Mouse (Mus musculus) MEL (cell line): ENCODE measurements at regions not wholly inside any gene's neighbourhood (a gene's known extent, or its start where the extent isn't known, plus 50 kb on each side); places are given as distances from the start of the nearest gene placed in this dataset.

Experiments used
- BHLHE40 ChIP-seq: IDR thresholded peaks from 2 replicates; pipeline ENCODE4 v1.6.1; 2012; ENCODE audit warnings: low read depth, mild to moderate bottlenecking, inconsistent platforms, low read length, improper control_type of control experiment, borderline replicate concordance
- CTCF ChIP-seq, 3 experiments: IDR thresholded peaks in 2 of 3; conservative IDR thresholded peaks in 1 of 3; 2 replicates each; pipeline ENCODE4 v1.5.1; 2011 to 2012; ENCODE audit warnings: low read length in 3 of 3, low read depth in 2 of 3, mild to moderate bottlenecking in 2 of 3, improper control_type of control experiment in 1 of 3, inconsistent platforms in 1 of 3, mixed read lengths in 1 of 3, moderate library complexity in 1 of 3; ENCODE audit not compliant: control insufficient read depth in 1 of 3, insufficient read depth in 1 of 3, poor library complexity in 1 of 3, severe bottlenecking in 1 of 3
- ELF1 ChIP-seq: IDR thresholded peaks from 2 replicates; pipeline ENCODE4 v1.6.1; 2014; ENCODE audit warnings: low read depth, mild to moderate bottlenecking, inconsistent platforms, low read length, improper control_type of control experiment, moderate library complexity
- EP300 ChIP-seq, 2 experiments: IDR thresholded peaks; 2 replicates each; pipeline ENCODE4 v1.6.1; 2011; ENCODE audit warnings: improper control_type of control experiment in 2 of 2, low read length in 2 of 2, low read depth in 1 of 2, mild to moderate bottlenecking in 1 of 2
- KAT2A ChIP-seq: conservative IDR thresholded peaks from 2 replicates; pipeline ENCODE4 v1.6.1; 2012; ENCODE audit warnings: low read depth, low read length, improper control_type of control experiment, inconsistent platforms
- MAFK ChIP-seq: IDR thresholded peaks from 2 replicates; pipeline ENCODE4 v1.6.1; 2011; ENCODE audit warnings: low read depth, mild to moderate bottlenecking, low read length, improper control_type of control experiment, borderline replicate concordance
- MAZ ChIP-seq: IDR thresholded peaks from 2 replicates; pipeline ENCODE4 v1.6.1; 2012; ENCODE audit warnings: low read depth, mild to moderate bottlenecking, inconsistent platforms, low read length, improper control_type of control experiment
- MYC ChIP-seq: IDR thresholded peaks from 2 replicates; pipeline ENCODE4 v1.6.1; 2011; ENCODE audit warnings: low read depth, mild to moderate bottlenecking, low read length, improper control_type of control experiment, moderate library complexity
- NRF1 ChIP-seq: IDR thresholded peaks from 2 replicates; pipeline ENCODE4 v1.6.1; 2014; ENCODE audit warnings: low read depth, mild to moderate bottlenecking, inconsistent platforms, low read length, improper control_type of control experiment, moderate library complexity; ENCODE audit not compliant: poor library complexity, insufficient read depth, severe bottlenecking
- POLR2A ChIP-seq, 2 experiments: IDR thresholded peaks; 2 replicates each; pipeline ENCODE4 v1.6.1; 2011 to 2012; ENCODE audit warnings: low read length in 2 of 2, mild to moderate bottlenecking in 2 of 2, control low read depth in 1 of 2, improper control_type of control experiment in 1 of 2, low read depth in 1 of 2, moderate library complexity in 1 of 2; ENCODE audit not compliant: control insufficient read depth in 1 of 2, insufficient read depth in 1 of 2, poor library complexity in 1 of 2
- SMC3 ChIP-seq: IDR thresholded peaks from 2 replicates; pipeline ENCODE4 v1.6.1; 2011; ENCODE audit warnings: low read depth, low read length, improper control_type of control experiment
- TAL1 ChIP-seq: IDR thresholded peaks from 2 replicates; pipeline ENCODE4 v1.6.1; 2012; ENCODE audit warnings: mild to moderate bottlenecking, inconsistent platforms, low read length, moderate library complexity, mixed read lengths
- TBP ChIP-seq: IDR thresholded peaks from 2 replicates; pipeline ENCODE4 v1.8.0; 2011; ENCODE audit warnings: low read depth, low read length, improper control_type of control experiment

GRCm38 (mm10) chr9:4910543-4910942 is 114.5 kb upstream of the Gria4 start:
- TF ChIP-seq CTCF (IDR thresholded peaks at IDR 0.05 in 2 of 3, conservative IDR thresholded peaks at IDR 0.05 in 1 of 3; ENCODE audit: control insufficient read depth in 1 of 3, insufficient read depth in 1 of 3, low read depth in 2 of 3, low read length in 3 of 3, poor library complexity in 1 of 3, severe bottlenecking in 1 of 3) (no peak), MYC (no peak), MAZ (no peak), KAT2A (no peak), TAL1 (no peak), MAFK (no peak), EP300 (IDR thresholded peaks at IDR 0.05; ENCODE audit: low read depth in 1 of 2, low read length in 2 of 2) (no peak), POLR2A (IDR thresholded peaks at IDR 0.05; ENCODE audit: control insufficient read depth in 1 of 2, insufficient read depth in 1 of 2, low read depth in 1 of 2, low read length in 2 of 2, poor library complexity in 1 of 2) (no peak), BHLHE40 (no peak), SMC3 (no peak), ELF1 (no peak), NRF1 (no peak), TBP (no peak)
